Mouse (Mus musculus): ENCODE results near the gene Slc25a45. TPM values are rescaled to one million over a fixed set of nuclear protein-coding genes. Genes with fewer than 3 reads are reported as not detected.

Slc25a45 gene
- total RNA-seq, 1 experiment from 2014 or later = 14.7 TPM

DNA sequence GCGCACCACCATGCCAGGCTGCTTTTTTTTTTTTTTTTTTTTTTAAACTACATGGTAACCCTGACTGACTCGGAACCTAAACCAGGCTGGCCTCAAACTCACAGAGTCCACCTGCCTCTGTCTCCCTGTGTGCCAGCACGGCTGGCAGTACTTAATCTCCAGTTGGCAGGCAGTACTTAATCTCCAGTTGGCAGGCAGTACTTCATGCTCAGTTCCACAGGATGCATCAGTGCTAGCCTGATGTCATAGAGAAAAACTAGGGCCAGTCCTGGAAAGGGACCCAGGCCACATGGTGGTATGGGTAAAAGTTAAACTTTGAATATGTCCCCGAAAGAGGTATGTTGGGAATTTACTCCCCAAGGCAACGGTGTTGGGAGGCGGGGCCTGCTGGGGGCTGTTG is 50.5 kb downstream of the Slc25a45 start:
- no peak for DNase-seq

DNA sequence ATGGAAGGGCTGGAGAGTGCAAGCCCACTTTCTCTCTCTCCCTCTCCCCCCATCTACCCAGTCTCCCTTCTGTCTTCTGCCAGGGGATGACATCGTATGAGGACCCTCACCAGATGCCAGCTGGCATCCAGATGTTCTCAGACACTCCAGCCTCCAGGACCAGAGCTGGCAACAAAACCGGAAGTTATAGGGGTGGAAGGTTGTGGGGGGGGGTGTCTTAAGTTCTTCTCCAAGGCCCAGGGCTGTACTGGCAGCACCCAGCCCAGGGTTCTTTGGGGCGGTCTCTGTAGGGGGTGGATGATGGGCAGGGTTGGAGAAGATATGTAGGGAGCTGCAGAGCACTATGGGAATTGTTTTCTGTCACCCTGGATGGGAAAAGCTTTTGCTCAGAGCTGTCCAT is 50.9 kb downstream of the Slc25a45 start:
- DNase-seq = no peak

DNA sequence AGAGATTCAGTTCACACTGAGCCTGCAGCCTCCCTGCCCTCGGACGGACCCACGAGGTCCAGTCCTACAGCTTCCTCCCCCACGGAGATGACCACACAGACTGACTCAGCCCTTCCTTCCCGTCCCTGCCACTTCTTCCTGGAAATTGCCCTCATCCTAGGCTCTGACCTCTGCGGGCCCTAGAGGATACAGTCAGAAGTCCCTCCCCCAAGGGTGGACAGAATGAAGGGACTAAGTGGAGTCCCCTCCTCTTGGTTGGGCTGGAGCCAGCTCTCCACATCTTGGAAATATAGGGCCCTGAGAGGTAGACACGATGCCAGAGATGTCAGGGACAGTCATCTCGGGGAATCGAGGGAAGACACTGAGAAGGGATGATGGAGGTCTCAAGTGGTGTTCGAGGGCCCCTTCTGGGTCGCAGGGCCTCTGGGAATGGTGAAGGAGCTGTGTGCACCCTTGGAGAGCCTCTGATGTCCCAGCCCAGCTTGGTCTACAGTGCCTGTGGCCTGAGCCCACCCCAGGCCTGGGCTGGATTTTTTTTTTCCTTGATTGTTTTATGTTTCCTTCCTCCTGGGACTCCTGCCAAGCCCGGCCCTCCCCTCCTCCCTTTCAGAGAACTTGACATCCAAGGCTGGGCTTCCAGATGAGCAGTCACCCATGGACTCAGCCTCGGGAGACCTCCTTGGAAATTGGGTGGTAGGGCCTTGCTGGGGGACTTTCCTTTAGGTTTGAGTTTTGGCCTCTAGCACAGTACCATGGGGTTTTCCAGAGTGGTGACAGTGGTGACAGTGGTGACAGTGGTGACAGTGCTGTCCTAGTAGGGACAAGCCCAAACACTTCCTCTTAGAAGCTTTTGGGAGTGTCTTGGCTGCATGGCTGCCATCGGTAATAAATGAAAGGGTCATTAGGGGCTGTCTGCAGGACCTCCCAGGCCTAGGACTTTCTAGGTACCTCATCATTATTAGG is 52.3 kb downstream of the Slc25a45 start:
- peak; percentile 80 for DNase-seq

DNA sequence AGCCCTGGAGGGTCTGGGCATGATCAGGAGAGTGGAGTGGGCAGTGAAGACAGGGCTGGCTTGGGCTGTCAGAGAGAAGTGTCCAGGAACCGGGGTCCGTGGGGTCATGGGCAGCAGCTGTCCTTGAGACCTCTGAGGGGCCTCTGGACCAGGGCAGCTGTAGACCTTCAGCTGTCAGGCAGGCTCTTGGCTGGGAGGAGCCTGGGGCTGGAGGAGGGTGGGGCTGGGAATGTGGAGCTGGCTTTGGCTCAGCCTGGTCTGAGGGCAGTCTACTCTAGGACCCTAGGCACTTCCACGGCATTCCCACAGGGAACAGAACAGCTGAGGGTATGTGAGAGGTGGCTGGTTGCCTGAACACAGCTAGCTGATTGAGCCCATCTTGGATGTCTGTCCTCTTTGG is 57.7 kb downstream of the Slc25a45 start:
- peak; percentile 78 for DNase-seq

Other genes starting within 250 kb of the Slc25a45 start
- gene Rela, start 240.3 kb upstream of the Slc25a45 start, total RNA-seq (2021) = 60.7 and 65.1 TPM in 2 replicates
- gene Sipa1, start 214.1 kb upstream of the Slc25a45 start, total RNA-seq (2021) = 56.4 and 64.0 TPM in 2 replicates
- gene Map3k11, start 189.1 kb upstream of the Slc25a45 start, total RNA-seq (2021) = 50.4 and 51.2 TPM in 2 replicates
- gene Pcnx3, start 188.9 kb upstream of the Slc25a45 start, total RNA-seq (2021) = 75.1 and 78.4 TPM in 2 replicates
- gene Kcnk7, start 173.4 kb upstream of the Slc25a45 start, total RNA-seq (2021) = not detected in 2 replicates
- gene Ehbp1l1, start 151.5 kb upstream of the Slc25a45 start, total RNA-seq (2021) = 29.1 and 29.3 TPM in 2 replicates
- gene Fam89b, start 148.2 kb upstream of the Slc25a45 start, total RNA-seq (2021) = 41.3 and 50.4 TPM in 2 replicates
- gene Ltbp3, start 136.9 kb upstream of the Slc25a45 start, total RNA-seq (2021) = 212 and 214 TPM in 2 replicates
- 87.4 and 92.1 TPM in 2 replicates for gene Scyl1, start 106.4 kb upstream of the Slc25a45 start, total RNA-seq (2021)
- 26.0 and 34.5 TPM in 2 replicates for gene Frmd8, start 2.5 kb upstream of the Slc25a45 start, total RNA-seq (2021)
- 1.4 and 1.7 TPM in 2 replicates for gene Tigd3, start 16.3 kb downstream of the Slc25a45 start, total RNA-seq (2021)
- gene Dpf2, start 35.2 kb downstream of the Slc25a45 start, total RNA-seq (2021) = 118 and 119 TPM in 2 replicates
- gene Cdc42ep2, start 47.0 kb downstream of the Slc25a45 start, total RNA-seq (2021) = 9.6 and 9.7 TPM in 2 replicates
- 24.6 and 28.4 TPM in 2 replicates for gene Pola2, start 86.4 kb downstream of the Slc25a45 start, total RNA-seq (2021)
- gene Slc22a20, start 108.3 kb downstream of the Slc25a45 start, total RNA-seq (2021) = not detected in 2 replicates
- 28.5 and 41.5 TPM in 2 replicates for gene Capn1, start 138.1 kb downstream of the Slc25a45 start, total RNA-seq (2021)
- 53.2 and 54.8 TPM in 2 replicates for gene Syvn1, start 168.8 kb downstream of the Slc25a45 start, total RNA-seq (2021)
- 59.7 and 68.2 TPM in 2 replicates for gene Mrpl49, start 180.0 kb downstream of the Slc25a45 start, total RNA-seq (2021)
- 956 and 1,133 TPM in 2 replicates for gene Fau, start 180.0 kb downstream of the Slc25a45 start, total RNA-seq (2021)
- 24.9 and 25.3 TPM in 2 replicates for gene Znhit2, start 183.4 kb downstream of the Slc25a45 start, total RNA-seq (2021)
- gene Tm7sf2, start 190.6 kb downstream of the Slc25a45 start, total RNA-seq (2021) = 9.5 and 19.3 TPM in 2 replicates
- 44.9 and 47.9 TPM in 2 replicates for gene Vps51, start 199.4 kb downstream of the Slc25a45 start, total RNA-seq (2021)
- not detected in 2 replicates for gene Tmem262, start 202.2 kb downstream of the Slc25a45 start, total RNA-seq (2021)
- not detected in 2 replicates for gene Gm28374, start 204.4 kb downstream of the Slc25a45 start, total RNA-seq (2021)
- gene Zfpl1, start 207.1 kb downstream of the Slc25a45 start, total RNA-seq (2021) = 31.0 and 33.5 TPM in 2 replicates
- gene Cdca5, start 207.2 kb downstream of the Slc25a45 start, total RNA-seq (2021) = 5.5 and 5.7 TPM in 2 replicates
- 0.56 and 0.60 TPM in 2 replicates for gene AC131692.1, start 216.6 kb downstream of the Slc25a45 start, total RNA-seq (2021)
- gene Naaladl1, start 228.0 kb downstream of the Slc25a45 start, total RNA-seq (2021) = 0.33 TPM in 1 of 2 replicates, not detected in the other
- gene Sac3d1, start 240.8 kb downstream of the Slc25a45 start, total RNA-seq (2021) = 12.9 and 15.4 TPM in 2 replicates